Mouse (Mus musculus) lung, postnatal 0 days (tissue): Measurements from ENCODE around the gene Ddah1.

ENCODE experiments used
- CTCF ChIP-seq: IDR thresholded peaks from 2 replicates; pipeline ENCODE4 v1.5.1; 2016; ENCODE audit warnings: antibody characterized with exemption, mild to moderate bottlenecking
- EP300 ChIP-seq: IDR thresholded peaks from 2 replicates; pipeline ENCODE4 v1.6.1; 2016; ENCODE audit warnings: antibody characterized with exemption, mild to moderate bottlenecking, control low read depth

- TF ChIP-seq CTCF (no peak), EP300 (no peak)
Measured at GRCm38 (mm10) chr3:145853713-145854112, 95.2 kb downstream of the Ddah1 start.
